Mouse (Mus musculus): Measurements from ENCODE around the gene Clba1.
A peak's percentile ranks its signal among the peaks of the same experiment; 100 is the strongest.

Gene Clba1

DNA sequence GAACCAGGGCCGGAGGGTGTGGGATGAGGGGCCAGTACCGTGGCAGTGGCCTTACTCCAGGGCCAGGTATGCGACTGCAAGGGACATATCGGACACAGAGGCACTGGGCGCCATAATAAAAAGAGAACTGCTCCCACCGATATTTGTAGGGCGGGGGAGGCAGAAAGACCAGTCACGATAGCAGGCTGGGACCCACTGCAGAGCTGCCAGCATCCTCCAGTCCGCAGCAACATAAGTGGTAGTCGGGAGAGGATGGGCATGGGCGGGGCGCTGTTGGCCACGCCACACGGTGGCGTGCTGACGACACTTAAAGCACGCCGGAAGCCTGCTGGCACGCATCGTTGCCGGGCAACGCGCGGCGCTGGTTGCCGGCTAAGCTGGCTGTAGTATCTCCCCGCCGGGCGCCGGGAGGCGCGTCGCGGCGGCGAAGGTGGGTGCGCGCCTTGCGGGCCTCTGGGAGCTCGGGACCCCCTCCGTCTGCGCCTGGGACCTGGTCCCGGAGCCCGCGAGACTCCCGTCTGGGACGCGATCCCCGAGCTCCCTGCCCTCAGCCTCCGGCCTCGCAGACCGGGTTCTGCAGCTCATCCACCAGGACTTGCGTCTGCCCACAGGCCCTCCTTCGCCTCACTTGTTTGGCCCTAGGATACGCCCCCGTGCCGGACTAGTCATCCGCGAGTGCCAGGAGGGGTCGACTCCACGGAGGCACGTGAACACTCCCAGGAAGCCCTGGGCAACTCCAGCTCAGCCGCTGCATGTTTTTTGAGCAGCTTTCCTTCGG is at the start of gene Clba1:
TSS of gene Clba1 (plus strand) at position 351 of the 778 bp plus-strand sequence.
- peak; percentile 69 for DNase-seq (ENCODE audit: low read depth, low spot score)

DNA sequence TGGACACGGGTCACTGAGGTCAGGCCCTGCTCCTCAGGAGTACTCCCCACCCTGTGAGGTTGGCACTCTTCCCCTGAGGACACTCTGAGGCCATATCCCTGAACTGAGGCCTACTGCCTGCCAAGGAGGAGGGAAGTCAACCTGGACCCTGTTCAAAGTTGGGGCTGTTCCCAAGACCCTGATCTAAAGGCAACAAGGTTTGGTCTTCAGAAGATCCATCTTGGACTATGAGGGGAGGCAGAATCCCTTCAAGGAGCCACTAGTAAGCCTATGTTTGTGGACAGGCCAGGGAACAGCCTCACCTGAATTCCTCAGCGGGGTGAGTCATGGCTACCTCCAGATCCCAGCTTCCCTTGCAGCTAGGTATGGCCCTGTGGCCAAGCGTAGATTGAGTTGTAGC is 49.3 kb upstream of the Clba1 start:
- DNase-seq (ENCODE audit: low read depth, low spot score), result no peak

GRCm38 (mm10) chr12:112760154-112760926 is 48.4 kb upstream of the Clba1 start, which contains the start of gene Pld4:
Gene Pld4, plus strand, starts transcription at chr12:112760655.
- DNase-seq (ENCODE audit: low read depth, low spot score), result no peak

DNA sequence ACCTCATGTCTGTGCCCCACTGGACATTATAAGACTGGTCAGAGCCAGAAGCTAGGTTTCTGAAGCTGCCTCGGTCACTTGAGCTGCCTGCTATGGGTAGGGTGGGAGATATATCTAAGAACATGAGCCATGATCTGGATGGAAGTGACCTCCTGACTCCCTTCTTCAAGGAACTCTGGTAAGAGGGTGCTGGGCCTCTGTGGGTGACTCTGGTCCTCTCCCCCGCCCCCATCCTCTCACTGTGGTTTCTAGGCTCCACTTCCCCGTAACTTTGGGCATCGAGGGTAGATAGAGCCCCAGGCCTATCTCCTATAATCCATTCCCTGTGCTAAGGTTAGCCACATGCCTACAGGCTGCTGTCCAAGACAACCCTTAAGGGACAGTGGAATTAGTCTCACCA is 47.3 kb upstream of the Clba1 start:
- no peak for DNase-seq (ENCODE audit: low read depth, low spot score)

GRCm38 (mm10) chr12:112762018-112762417 is 46.7 kb upstream of the Clba1 start:
- no peak for DNase-seq (ENCODE audit: low read depth, low spot score)

DNA sequence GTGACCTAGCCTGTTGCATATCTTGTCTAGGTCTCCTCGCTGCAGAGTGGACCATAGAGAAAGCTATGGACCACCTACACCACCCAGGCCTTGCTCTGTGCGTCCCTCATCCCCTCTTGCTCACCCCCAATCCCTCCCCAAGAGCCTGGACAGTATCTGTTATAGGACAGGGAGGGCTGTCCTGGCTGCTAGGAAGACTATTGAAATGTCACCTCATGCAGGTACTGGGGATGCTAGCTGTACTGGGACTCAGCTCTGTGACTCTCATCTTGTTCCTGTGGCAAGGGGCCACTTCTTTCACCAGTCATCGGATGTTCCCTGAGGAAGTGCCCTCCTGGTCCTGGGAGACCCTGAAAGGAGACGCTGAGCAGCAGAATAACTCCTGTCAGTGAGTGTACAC is 45.6 kb upstream of the Clba1 start:
- no peak for DNase-seq (ENCODE audit: low read depth, low spot score)

GRCm38 (mm10) chr12:112764141-112764540 is 44.6 kb upstream of the Clba1 start:
- no peak for DNase-seq (ENCODE audit: low read depth, low spot score)

DNA sequence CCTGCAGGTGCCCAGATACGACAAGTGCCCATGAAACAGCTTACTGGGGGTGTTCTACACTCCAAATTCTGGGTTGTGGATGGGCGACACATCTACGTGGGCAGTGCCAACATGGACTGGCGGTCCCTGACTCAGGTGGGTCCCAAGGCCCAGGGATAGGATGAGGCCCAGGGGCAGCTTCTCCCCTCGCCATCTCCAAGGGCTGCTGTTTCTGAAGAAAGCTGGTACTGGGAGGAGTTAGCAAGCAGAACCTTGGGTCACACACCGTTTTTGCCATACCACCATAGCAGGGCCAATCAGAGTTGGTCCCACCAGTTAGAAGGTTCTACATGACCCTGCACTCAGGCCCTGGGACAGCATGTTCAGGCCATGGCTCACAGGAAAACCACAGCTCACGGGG is 43.7 kb upstream of the Clba1 start:
- no peak for DNase-seq (ENCODE audit: low read depth, low spot score)

DNA sequence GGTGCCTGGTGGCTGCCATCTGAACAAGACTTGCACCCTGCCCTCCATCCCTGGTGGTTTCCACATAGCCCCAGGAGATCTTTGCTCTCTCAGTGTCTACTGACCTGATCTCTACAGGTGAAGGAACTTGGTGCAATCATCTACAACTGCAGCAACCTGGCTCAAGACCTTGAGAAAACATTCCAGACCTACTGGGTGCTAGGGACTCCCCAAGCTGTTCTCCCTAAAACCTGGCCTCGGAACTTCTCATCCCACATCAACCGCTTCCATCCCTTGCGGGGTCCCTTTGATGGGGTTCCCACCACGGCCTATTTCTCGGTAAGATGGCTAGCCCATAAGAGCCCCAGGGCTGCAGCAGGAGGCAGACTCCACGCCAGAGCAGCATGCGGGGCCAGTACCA is 42.2 kb upstream of the Clba1 start:
- no peak for DNase-seq (ENCODE audit: low read depth, low spot score)

- DNase-seq (ENCODE audit: low read depth, low spot score), result no peak
Observed at GRCm38 (mm10) chr12:112767036-112767890, 41.5 kb upstream of the Clba1 start.

DNA sequence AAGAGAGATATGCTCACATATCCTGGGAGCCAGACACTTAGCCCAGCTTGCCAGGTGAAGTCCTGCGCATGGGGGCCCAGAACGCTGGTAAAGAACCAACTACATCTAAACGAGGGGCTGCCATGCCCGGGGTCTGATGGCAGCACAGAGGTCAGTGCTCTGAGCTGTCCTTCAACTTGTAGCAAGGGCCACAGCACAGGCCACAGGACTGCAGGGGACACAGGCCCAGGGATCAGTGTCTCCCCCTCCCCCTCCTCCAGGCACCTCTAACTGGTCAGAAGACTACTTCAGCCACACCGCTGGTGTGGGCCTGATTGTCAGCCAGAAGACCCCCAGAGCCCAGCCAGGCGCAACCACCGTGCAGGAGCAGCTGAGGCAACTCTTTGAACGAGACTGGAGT is 40.6 kb upstream of the Clba1 start:
- no peak for DNase-seq (ENCODE audit: low read depth, low spot score)

DNA sequence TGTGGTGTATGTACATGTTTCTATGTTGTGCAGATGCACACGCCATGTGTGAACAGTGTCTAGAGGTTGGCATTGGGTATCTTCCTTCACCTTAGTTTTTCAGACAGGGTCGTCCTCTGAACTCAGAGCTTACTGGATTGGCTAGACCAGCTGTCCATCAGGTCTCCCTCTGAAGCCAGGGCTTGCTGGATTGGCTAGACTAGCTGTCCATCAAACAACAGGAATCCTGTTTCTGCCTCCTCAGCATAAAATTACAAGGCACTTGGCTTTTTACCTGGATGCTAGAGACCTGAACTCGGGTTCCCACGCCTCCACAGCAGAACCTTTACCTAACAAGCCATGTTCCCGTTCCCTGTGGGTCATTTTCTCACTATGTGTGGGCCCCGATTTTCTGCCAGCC is 39.7 kb upstream of the Clba1 start:
- DNase-seq (ENCODE audit: low read depth, low spot score), result no peak

GRCm38 (mm10) chr12:112769751-112770150 is 39.0 kb upstream of the Clba1 start:
- no peak for DNase-seq (ENCODE audit: low read depth, low spot score)

DNA sequence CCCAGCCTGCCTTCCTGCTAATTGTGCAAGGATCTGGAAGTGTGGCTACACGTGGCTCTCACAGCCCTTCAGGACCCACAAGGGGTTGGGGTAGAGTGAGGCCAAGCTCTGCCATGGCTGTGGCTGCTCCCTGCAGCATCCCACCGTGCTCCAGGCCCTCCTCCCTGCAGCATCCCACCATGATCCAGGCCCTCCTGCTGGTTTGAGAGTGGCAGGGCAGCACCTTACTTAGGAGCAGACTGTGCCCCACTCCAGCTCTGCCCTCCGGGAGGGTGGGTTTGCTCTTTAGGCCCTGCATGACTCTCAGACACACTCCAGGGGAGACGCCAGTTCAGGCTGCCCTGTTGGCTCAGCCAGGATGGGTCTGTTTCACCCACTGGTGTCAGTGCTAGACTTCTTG is 38.3 kb upstream of the Clba1 start:
- DNase-seq (ENCODE audit: low read depth, low spot score), result no peak

DNA sequence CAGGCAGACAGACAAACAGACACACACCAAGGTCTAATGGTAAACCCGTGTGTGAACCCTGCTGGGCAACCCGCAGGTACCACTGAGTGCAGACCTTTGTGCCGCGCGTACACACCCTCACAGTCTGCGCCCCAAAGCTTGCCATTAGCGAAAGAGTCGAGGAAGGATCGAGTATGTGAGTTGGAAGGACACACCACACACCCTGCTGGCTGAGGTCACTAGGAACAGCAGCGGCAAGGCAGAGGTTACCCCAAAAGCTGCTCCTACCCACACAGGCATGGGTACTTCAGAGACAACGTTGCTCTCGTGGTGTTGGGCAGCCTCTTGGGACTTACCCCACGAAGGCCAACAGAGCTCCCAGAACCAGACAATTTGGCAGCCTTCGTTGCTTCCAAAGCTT is 36.4 kb upstream of the Clba1 start:
- DNase-seq (ENCODE audit: low read depth, low spot score), result no peak

GRCm38 (mm10) chr12:112773366-112773765 is 35.4 kb upstream of the Clba1 start:
- DNase-seq (ENCODE audit: low read depth, low spot score), result no peak

DNA sequence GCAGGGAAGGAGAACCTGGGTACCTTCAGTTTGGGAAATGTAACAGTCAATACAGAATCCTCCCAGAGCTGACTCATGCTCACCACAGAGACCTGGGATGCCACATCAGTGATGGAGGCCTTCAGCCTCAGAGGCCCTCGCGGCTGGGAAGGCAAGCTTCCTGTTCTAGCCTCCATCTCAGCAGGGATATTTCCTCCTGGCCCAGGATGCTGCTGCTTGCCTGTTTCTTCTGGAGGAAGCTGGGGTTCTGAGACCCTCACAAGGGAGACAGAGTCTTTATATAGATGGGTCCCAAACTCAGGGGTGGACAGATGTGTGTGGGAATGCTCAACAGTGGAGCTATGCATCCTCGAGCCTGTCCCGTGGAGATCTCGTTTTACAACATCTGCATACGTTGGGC is 34.7 kb upstream of the Clba1 start:
- no peak for DNase-seq (ENCODE audit: low read depth, low spot score)

- DNase-seq (ENCODE audit: low read depth, low spot score), result no peak
Observed at GRCm38 (mm10) chr12:112774481-112774880, 34.3 kb upstream of the Clba1 start.

DNA sequence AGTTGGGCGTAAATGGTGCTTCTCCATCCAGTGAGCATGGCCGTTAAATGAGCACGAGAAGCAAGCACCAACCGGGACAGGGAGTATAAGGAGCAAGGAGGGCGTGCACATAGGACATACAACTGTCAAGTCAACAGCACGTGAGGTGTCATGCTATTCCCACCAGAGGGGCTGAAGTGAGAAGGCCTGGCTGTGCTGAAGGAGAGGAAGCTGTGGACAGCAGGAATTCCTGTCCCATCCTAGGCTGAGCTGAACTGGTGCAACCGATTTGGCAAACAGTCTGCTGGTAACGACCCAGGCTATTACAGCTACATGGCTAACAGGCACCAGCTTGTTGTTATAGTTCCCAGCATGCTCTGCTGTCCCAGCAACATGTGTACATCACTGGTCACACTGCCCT is 17.7 kb upstream of the Clba1 start:
- no peak for DNase-seq (ENCODE audit: low read depth, low spot score)

- DNase-seq (ENCODE audit: low read depth, low spot score), result no peak
Observed at GRCm38 (mm10) chr12:112793601-112794355, 15.0 kb upstream of the Clba1 start.

- no peak for DNase-seq (ENCODE audit: low read depth, low spot score)
Observed at GRCm38 (mm10) chr12:112794356-112794816, 14.4 kb upstream of the Clba1 start.
